Comparison of ENCODE assay signal across 21 mouse cellular contexts in the genomic region with DNA sequence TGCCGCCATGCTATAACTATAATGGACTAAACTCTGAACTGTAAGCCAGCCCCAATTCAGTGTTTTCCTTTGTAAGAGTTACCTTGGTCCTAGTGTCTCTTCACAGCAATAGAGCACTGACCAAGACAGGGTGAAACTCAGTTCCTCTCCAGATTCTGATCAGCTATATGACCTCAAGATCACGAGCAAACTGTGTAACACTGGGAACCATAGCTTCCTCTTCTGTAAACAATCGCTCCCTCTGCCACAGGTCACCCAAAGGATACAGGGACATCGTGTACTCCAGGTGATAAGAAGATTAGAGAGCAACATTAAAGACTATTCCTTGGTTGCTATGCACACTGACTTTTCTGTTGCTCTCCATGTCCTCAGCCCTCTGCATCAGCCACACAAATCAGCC. TPM values are rescaled to one million over a fixed set of nuclear protein-coding genes. Genes with fewer than 3 reads are reported as not detected.
DNase-seq lines count a peak whose midpoint lies in the region; ATAC-seq and TF ChIP-seq lines count a peak whose summit lies in the region.
"Had no signal": no experiment of that assay in that cellular context is flagged by ENCODE, and none has a peak within 500 bp of the region (broad histone marks: within the 10 kb centered on the region; RNA-seq: fewer than 3 reads in every experiment).

No protein-coding gene starts in this region.

- no peaks in the 10 kb centered on the region for H3K27me3 ChIP-seq in heart, embryonic 12.5 days (replicated peaks)
- H3K27me3 ChIP-seq in liver, adult 2 months (ENCODE audit: control insufficient read depth, insufficient read depth, low read length) = no peaks in the 10 kb centered on the region
- no peaks in the 10 kb centered on the region for H3K27me3 ChIP-seq in G1E (ENCODE audit: insufficient read depth, low read length)
- H3K27me3 ChIP-seq in forebrain, embryonic 11.5 days (ENCODE audit: control insufficient read depth, insufficient read depth, low read length) = no peaks in the 10 kb centered on the region
- no peaks in the 10 kb centered on the region for H3K27me3 ChIP-seq in embryonic facial prominence, embryonic 10.5 days (replicated peaks; ENCODE audit: low read depth, poor library complexity, severe bottlenecking)
- H3K27me3 ChIP-seq: embryonic facial prominence, embryonic 15.5 days; forebrain, embryonic 15.5 days; heart, embryonic 13.5 days had no signal

- H3K9ac ChIP-seq in heart, embryonic 12.5 days = no peak overlapping the region
- no peak overlapping the region for H3K9ac ChIP-seq in liver, adult 2 months (ENCODE audit: low read depth, low read length)
- H3K9ac ChIP-seq in forebrain, embryonic 11.5 days (ENCODE audit: low read length) = no peak overlapping the region
- H3K9ac ChIP-seq: embryonic facial prominence, embryonic 15.5 days; forebrain, embryonic 15.5 days; heart, embryonic 13.5 days had no signal

- H3K79me2 ChIP-seq in liver, adult 2 months (ENCODE audit: control insufficient read depth, insufficient read depth, low read length) = no peaks in the 10 kb centered on the region
- peaks cover 97% of the 10 kb centered on the region for H3K79me2 ChIP-seq in macrophage (ENCODE audit: inconsistent target)

- TF ChIP-seq CTCF in liver, adult 2 months (IDR thresholded peaks at IDR 0.05; ENCODE audit: low read depth, low read length) = no peak
- no peak for TF ChIP-seq CTCF in G1E (IDR thresholded peaks at IDR 0.05; ENCODE audit: low read depth, low read length)

- no peak overlapping the region for H3K27ac ChIP-seq in heart, embryonic 12.5 days (ENCODE audit: poor library complexity, severe bottlenecking)
- H3K27ac ChIP-seq in liver, adult 2 months (replicated peaks; ENCODE audit: insufficient read depth, low read depth, low read length) = no peak overlapping the region
- peak overlapping the region; percentile 88 for H3K27ac ChIP-seq in macrophage
- no peak overlapping the region for H3K27ac ChIP-seq in forebrain, embryonic 11.5 days (ENCODE audit: low read depth, low read length)
- H3K27ac ChIP-seq in embryonic facial prominence, embryonic 10.5 days (replicated peaks) = no peak overlapping the region
- H3K27ac ChIP-seq: embryonic facial prominence, embryonic 15.5 days; forebrain, embryonic 10.5 days had no signal

- peak; percentile 86 for DNase-seq in heart, adult 11 months
- DNase-seq in liver, adult 2 months (ENCODE audit: extremely low read depth, low read depth, low spot score) = peak; percentile 26
- DNase-seq in liver (no peak), G1E (ENCODE audit: low spot score) (no peak)
- no peak for DNase-seq in forebrain, embryonic 11.5 days (ENCODE audit: low spot score)
- DNase-seq in embryonic facial prominence, embryonic 10.5 days (ENCODE audit: low spot score) = no peak
- DNase-seq: adrenal gland, postnatal 14 days; B cell, adult 2 months; cerebellum, adult 18-20 months; cerebellum, adult 9-11 months; cerebellum, postnatal 36 days; heart, postnatal 36 days had no signal

- H3K9me3 ChIP-seq in heart, embryonic 12.5 days (replicated peaks) = no peaks in the 10 kb centered on the region
- H3K9me3 ChIP-seq in G1E (replicated peaks) = no peaks in the 10 kb centered on the region
- H3K9me3 ChIP-seq in forebrain, embryonic 11.5 days (ENCODE audit: control insufficient read depth, low read length) = no peaks in the 10 kb centered on the region
- no peaks in the 10 kb centered on the region for H3K9me3 ChIP-seq in embryonic facial prominence, embryonic 10.5 days
- H3K9me3 ChIP-seq: embryonic facial prominence, embryonic 15.5 days; forebrain, embryonic 10.5 days; forebrain, embryonic 15.5 days; heart, embryonic 13.5 days had no signal

- TF ChIP-seq POLR2A in liver, adult 2 months (IDR thresholded peaks at IDR 0.05; ENCODE audit: extremely low read depth, insufficient read depth, low read length) = no peak

- 72% methylated on average over 4 of the region's 4 CpGs for WGBS in heart, embryonic 12.5 days
- WGBS in liver, adult 2 months = 44% methylated on average over 4 of the region's 4 CpGs
- WGBS in macrophage (ENCODE audit: missing documents) = 35% methylated on average over 4 of the region's 4 CpGs
- 87% methylated on average over 4 of the region's 4 CpGs for WGBS in forebrain, embryonic 11.5 days
- WGBS in embryonic facial prominence, embryonic 10.5 days = 91% methylated on average over 4 of the region's 4 CpGs

- no peaks in the 10 kb centered on the region for H3K36me3 ChIP-seq in heart, embryonic 12.5 days
- H3K36me3 ChIP-seq in liver, adult 2 months (ENCODE audit: control insufficient read depth, insufficient read depth, low read length) = no peaks in the 10 kb centered on the region
- H3K36me3 ChIP-seq in G1E (replicated peaks) (peaks cover 34% of the 10 kb centered on the region), macrophage (ENCODE audit: inconsistent target) (peaks cover 36% of the 10 kb centered on the region)
- no peaks in the 10 kb centered on the region for H3K36me3 ChIP-seq in forebrain, embryonic 11.5 days (ENCODE audit: control insufficient read depth, insufficient read depth, low read length)
- H3K36me3 ChIP-seq in embryonic facial prominence, embryonic 10.5 days (replicated peaks) = peaks cover 48% of the 10 kb centered on the region
- H3K36me3 ChIP-seq: embryonic facial prominence, embryonic 15.5 days; heart, embryonic 13.5 days had no signal

- ATAC-seq in heart, embryonic 12.5 days (ENCODE audit: insufficient number of reproducible peaks, low FRiP score) = no peak
- ATAC-seq in G1E (ENCODE audit: extremely low read depth, insufficient number of reproducible peaks, low FRiP score, poor library complexity, severe bottlenecking) = peak; percentile 65; the same call in 1 of the 2 replicates
- ATAC-seq in forebrain, embryonic 11.5 days (replicated peaks; ENCODE audit: low FRiP score) = no peak
- ATAC-seq: CD4-positive, CD25-positive, alpha-beta regulatory T cell, adult 4 months; forebrain, embryonic 15.5 days; hindbrain, embryonic 16.5 days had no signal

- H3K4me2 ChIP-seq in heart, embryonic 12.5 days = no peak overlapping the region
- H3K4me2 ChIP-seq in forebrain, embryonic 11.5 days (ENCODE audit: low read depth, low read length, severe bottlenecking) = no peak overlapping the region
- H3K4me2 ChIP-seq: embryonic facial prominence, embryonic 15.5 days; forebrain, embryonic 15.5 days; heart, embryonic 13.5 days had no signal

- no peak overlapping the region for H3K4me3 ChIP-seq in heart, embryonic 12.5 days
- H3K4me3 ChIP-seq in liver, adult 2 months (ENCODE audit: insufficient read depth, low read depth, low read length) = no peak overlapping the region
- H3K4me3 ChIP-seq in G1E (ENCODE audit: low read depth, low read length) = no peak overlapping the region
- no peak overlapping the region for H3K4me3 ChIP-seq in macrophage (ENCODE audit: inconsistent target)
- no peak overlapping the region for H3K4me3 ChIP-seq in forebrain, embryonic 11.5 days (ENCODE audit: low read depth, low read length)
- no peak overlapping the region for H3K4me3 ChIP-seq in embryonic facial prominence, embryonic 10.5 days
- H3K4me3 ChIP-seq: embryonic facial prominence, embryonic 15.5 days; erythroblast, embryonic 14.5 days; forebrain, embryonic 10.5 days; forebrain, embryonic 15.5 days; heart, embryonic 13.5 days had no signal

- H3K4me1 ChIP-seq in heart, embryonic 12.5 days (replicated peaks) = peaks cover 8% of the 10 kb centered on the region
- no peaks in the 10 kb centered on the region for H3K4me1 ChIP-seq in liver, adult 2 months (ENCODE audit: control insufficient read depth, insufficient read depth, low read length)
- peaks cover 18% of the 10 kb centered on the region for H3K4me1 ChIP-seq in G1E (ENCODE audit: insufficient read depth, low read depth, low read length)
- H3K4me1 ChIP-seq in forebrain, embryonic 11.5 days (replicated peaks; ENCODE audit: control insufficient read depth, insufficient read depth, low read length) = peaks cover 2% of the 10 kb centered on the region; the same call in 1 of the 2 replicates
- no peaks in the 10 kb centered on the region for H3K4me1 ChIP-seq in embryonic facial prominence, embryonic 10.5 days
- H3K4me1 ChIP-seq: embryonic facial prominence, embryonic 15.5 days had no signal

RNA-seq across cellular contexts. Expression of gene Gng2, which starts 26.6 kb away (rescaled TPM):
- polyA plus RNA-seq in heart, embryonic 12.5 days (2016; fragmentation: Nextera tagmentation; extraction: Ambion mirVana) = 31.2 and 37.7 TPM in 2 replicates
- 1.1 and 1.8 TPM in 2 replicates for total RNA-seq in liver, adult 2 months (2014; rRNA removed)
- 0.57 and 0.95 TPM in 2 replicates for polyA plus RNA-seq in liver, adult 2 months (2012; rRNA removed)
- total RNA-seq in G1E (2014; fragmentation: Nextera tagmentation) (85.9 and 90.4 TPM in 2 replicates), G1E (2017) (280 and 293 TPM in 2 replicates)
- polyA plus RNA-seq in G1E (2012) (3.4 and 4.3 TPM in 2 replicates), macrophage (2018) (134 to 216 TPM (median 195 TPM) in 3 replicates)
- 10 to 100 TPM in 19 of 26 experiments, 1 to 10 TPM in 7; 4.2 to 66.1 (median 29.6) TPM for total RNA-seq in macrophage (2018; cell fraction: chromatin; rRNA removed)
- 100 to 1,000 TPM; 131 to 281 (median 162) TPM for total RNA-seq in macrophage (2018; cell fraction: cytosol; rRNA removed)
- total RNA-seq in macrophage (2018; cell fraction: nucleus; rRNA removed) = 100 to 1,000 TPM in 2 of 26 experiments, 10 to 100 TPM in 24; 21.1 to 122 (median 61.1) TPM
- 138 and 142 TPM in 2 replicates for polyA plus RNA-seq in forebrain, embryonic 11.5 days (2014; fragmentation: Nextera tagmentation; extraction: Ambion mirVana)
- 82.8 and 82.9 TPM in 2 replicates for polyA plus RNA-seq in embryonic facial prominence, embryonic 10.5 days (2016; fragmentation: Nextera tagmentation; extraction: Ambion mirVana)
- polyA plus RNA-seq: erythroblast, embryonic 14.5 days had no signal

Comparison
In these comparisons a context has a peak if more than half of its experiments do, and no peak if none do; other contexts are left out.
1. DNase-seq: peak in heart, adult 11 months (single experiment) and liver, adult 2 months (single experiment); none in liver (single experiment), G1E (single experiment), forebrain, embryonic 11.5 days (single experiment) and embryonic facial prominence, embryonic 10.5 days (single experiment).